Mouse (Mus musculus) heart, embryonic 11.5 days (tissue): ENCODE data around the gene Wdr5b. TPM values are rescaled to one million over a fixed set of nuclear protein-coding genes. Genes with fewer than 3 reads are reported as not detected.
"Not testable (repeated sequence)": the region's sequence is repeated elsewhere in the genome, so short reads cannot be mapped to it uniquely, and the experiment has no call there.

Experiments
- ATAC-seq: fragments of 200-750 bp; cut with Nextera tagmentation; replicated peaks from 2 replicates; pipeline ENCODE4 v1.8.0; 2017; ENCODE audit warnings: moderate library complexity; ENCODE audit not compliant: insufficient number of reproducible peaks, low FRiP score, low TSS enrichment
- H3K27ac ChIP-seq: fragments of 300-500 bp; sonication (generic); 2 replicates; pipeline ENCODE4 v1.5.1; 2014; ENCODE audit warnings: mild to moderate bottlenecking, low read depth, low read length
- H3K27me3 ChIP-seq: fragments of 300-500 bp; sonication (generic); 2 replicates; pipeline ENCODE4 v1.6.1; 2014; ENCODE audit warnings: mild to moderate bottlenecking, low read length, mixed read lengths; ENCODE audit not compliant: control insufficient read depth, insufficient read depth
- H3K36me3 ChIP-seq: fragments of 300-500 bp; sonication (generic); 2 replicates; pipeline ENCODE4 v1.6.1; 2014; ENCODE audit warnings: mild to moderate bottlenecking, low read length, moderate library complexity, mixed read lengths; ENCODE audit not compliant: control insufficient read depth, insufficient read depth
- H3K4me1 ChIP-seq: fragments of 300-500 bp; sonication (generic); 2 replicates; pipeline ENCODE4 v1.6.1; 2014; ENCODE audit warnings: low read length; ENCODE audit not compliant: control insufficient read depth, insufficient read depth
- H3K4me2 ChIP-seq: fragments of 300-500 bp; sonication (generic); 2 replicates; pipeline ENCODE4 v1.6.1; 2014; ENCODE audit warnings: mild to moderate bottlenecking, moderate library complexity
- H3K4me3 ChIP-seq: fragments of 300-500 bp; sonication (generic); 2 replicates; pipeline ENCODE4 v1.5.1; 2014; ENCODE audit warnings: low read depth, low read length
- H3K9ac ChIP-seq: fragments of 300-500 bp; sonication (generic); 2 replicates; pipeline ENCODE4 v1.6.1; 2014; ENCODE audit warnings: mild to moderate bottlenecking, low read depth, low read length, moderate library complexity
- H3K9me3 ChIP-seq: fragments of 300-500 bp; sonication (generic); replicated peaks from 2 replicates; pipeline ENCODE4 v1.6.1; 2016; ENCODE audit warnings: low read length; ENCODE audit not compliant: control insufficient read depth
- WGBS: fragments of 180-500 bp; shearing (Covaris S2); extraction: QIAGEN DNeasy Blood & Tissue Kit; methylation state at CpG from one replicate; pipeline ENCODE4 v1.1.7; 2014; ENCODE audit not compliant: insufficient replicate concordance; 5-methylcytosine and 5-hydroxymethylcytosine counted together
- polyA plus RNA-seq: library from polyadenylated mRNA; unstranded; fragments of >200 nt; fragmentation: Nextera tagmentation; extraction: Ambion mirVana; gene quantifications from 2 replicates; pipeline ENCODE4 v1.2.1, GENCODE M21; 2014

Gene Wdr5b
- polyA plus RNA-seq, 1 experiment from 2014 or later, result 6.5 TPM

DNA sequence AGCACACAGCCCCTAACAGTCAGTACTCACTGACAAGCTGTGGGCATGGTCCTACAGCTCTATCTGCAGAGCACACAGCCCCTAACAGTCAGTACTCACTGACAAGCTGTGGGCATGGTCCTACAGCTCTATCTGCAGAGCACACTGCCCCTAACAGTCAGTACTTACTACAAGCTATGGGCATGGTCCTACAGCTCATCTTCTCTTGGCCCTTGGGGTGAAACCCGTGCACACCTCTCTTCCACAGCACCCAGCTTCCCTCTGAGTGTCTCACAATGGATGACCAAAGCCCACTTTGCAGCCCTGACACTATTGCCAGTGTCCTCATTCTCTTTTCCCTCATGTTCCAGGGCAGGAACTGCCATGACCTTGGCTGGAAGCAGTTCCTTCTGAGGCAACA is 21.5 kb downstream of the Wdr5b start:
- H3K4me1 ChIP-seq, result peaks cover 46% of the 10 kb centered on the region
- 69% methylated on average over 1 of the region's 1 CpGs for WGBS

DNA sequence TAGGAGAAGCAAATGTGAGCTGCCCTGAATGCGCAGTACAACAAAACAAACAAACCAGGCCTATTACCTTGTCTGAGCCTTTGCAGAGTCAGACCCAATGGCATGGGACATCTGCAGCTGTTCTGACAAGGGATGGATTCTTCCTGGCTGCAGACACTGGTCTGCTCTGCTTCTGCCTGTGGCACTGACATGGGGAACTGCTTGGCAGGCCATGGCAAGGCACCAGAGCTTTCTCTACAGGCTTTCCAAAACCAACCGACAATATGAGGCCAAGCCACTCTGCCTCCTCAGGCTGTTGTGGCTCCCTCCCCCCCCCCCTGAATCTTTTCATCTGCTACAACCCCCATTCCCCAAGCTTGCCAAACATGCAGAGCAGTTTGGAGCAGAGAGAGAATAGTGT is 22.3 kb downstream of the Wdr5b start:
- no peak for ATAC-seq
- 63% methylated on average over 2 of the region's 2 CpGs for WGBS
- Histone ChIP-seq H3K27me3 (no peaks in the 10 kb centered on the region), H3K36me3 (0 out of 2 replicates have a peak, but pooled peaks cover 2% of the 10 kb centered on the region), H3K4me2 (no peak overlapping the region), H3K9ac (no peak overlapping the region), H3K27ac (no peak overlapping the region), H3K4me3 (no peak overlapping the region), H3K4me1 (peaks cover 48% of the 10 kb centered on the region), H3K9me3 (no peaks in the 10 kb centered on the region)

More for the DNA sequence above, 21.5 kb downstream of the Wdr5b start:
- H3K36me3 ChIP-seq, H3K9ac ChIP-seq, H3K4me3 ChIP-seq, H3K9me3 ChIP-seq, H3K27me3 ChIP-seq, H3K4me2 ChIP-seq, H3K27ac ChIP-seq, ATAC-seq: not testable (repeated sequence)

DNA sequence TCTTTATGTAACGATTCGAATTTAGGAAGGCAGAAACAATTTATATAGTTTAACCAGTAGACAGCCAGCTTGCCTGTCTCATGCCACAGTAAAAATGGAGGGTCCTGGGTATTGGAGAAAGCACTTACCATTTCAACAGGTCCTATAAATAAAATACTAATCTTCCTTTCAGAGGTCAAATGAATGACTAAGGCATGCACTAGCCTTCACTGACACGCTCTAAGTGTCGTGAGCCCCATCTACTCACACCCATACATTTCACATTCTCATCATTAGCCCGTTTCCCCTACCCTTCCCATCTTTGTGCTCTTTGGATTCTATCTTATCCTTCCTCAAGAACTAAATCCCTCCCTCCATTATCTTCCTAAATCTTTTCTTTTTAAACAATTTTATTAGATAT is 23.9 kb downstream of the Wdr5b start:
- Histone ChIP-seq H3K4me3 (no peak overlapping the region), H3K4me1 (peaks cover 53% of the 10 kb centered on the region), H3K4me2 (no peak overlapping the region; the same call in 1 of the 2 replicates), H3K9ac (no peak overlapping the region), H3K9me3 (no peaks in the 10 kb centered on the region), H3K27me3 (no peaks in the 10 kb centered on the region), H3K36me3 (0 out of 2 replicates have a peak, but pooled peaks cover 2% of the 10 kb centered on the region), H3K27ac (no peak overlapping the region)
- WGBS, result 65% methylated on average over 5 of the region's 5 CpGs
- ATAC-seq, result no peak

DNA sequence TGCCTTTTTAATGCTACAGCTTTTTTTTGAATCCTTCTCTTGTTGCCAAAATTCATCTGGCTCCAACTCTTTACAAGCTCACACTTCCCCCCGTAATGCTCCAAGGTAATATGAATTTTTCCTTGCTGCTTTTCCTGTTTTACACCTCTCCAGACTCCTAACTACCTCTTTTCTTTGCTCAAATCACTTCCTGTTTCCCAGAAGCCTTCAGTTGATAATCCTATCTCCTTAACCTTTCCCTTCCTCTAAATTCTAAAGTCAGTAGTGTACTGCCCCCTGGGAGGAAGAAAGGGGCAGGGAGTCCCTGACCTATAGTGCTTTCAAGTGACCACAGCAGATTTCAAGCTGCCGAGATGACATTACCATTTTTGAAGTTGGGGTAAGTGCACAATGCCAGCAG is 26.7 kb downstream of the Wdr5b start:
- no peaks in the 10 kb centered on the region for H3K27me3 ChIP-seq
- H3K9me3 ChIP-seq, result no peaks in the 10 kb centered on the region
- no peak overlapping the region for H3K4me3 ChIP-seq
- H3K36me3 ChIP-seq, result no peaks in the 10 kb centered on the region
- H3K4me2 ChIP-seq, result no peak overlapping the region
- no peak overlapping the region for H3K9ac ChIP-seq
- 49% methylated on average over 2 of the region's 2 CpGs for WGBS
- H3K27ac ChIP-seq, result no peak overlapping the region
- no peak for ATAC-seq
- peaks cover 48% of the 10 kb centered on the region for H3K4me1 ChIP-seq

DNA sequence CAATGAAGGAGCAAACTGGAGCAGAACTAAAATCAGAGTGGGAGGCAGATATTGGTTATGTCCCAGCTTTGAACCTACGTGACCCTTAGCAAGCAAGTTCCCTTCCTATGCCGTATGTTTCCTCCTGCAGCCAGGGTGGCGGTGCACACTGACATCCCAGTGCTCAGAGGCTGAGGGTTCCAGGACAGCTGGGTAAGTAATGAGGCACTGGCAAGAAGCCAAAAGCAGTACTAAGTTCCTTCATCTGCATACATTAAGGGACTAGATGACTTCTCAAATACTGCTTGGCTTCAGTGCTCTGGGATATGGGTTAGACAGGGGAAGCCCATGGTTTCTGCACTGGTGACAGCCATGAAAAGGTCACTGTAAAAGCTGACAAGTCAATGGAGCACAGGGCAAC is 27.4 kb downstream of the Wdr5b start:
- no peak overlapping the region for H3K9ac ChIP-seq
- H3K4me1 ChIP-seq, result peaks cover 46% of the 10 kb centered on the region
- H3K4me3 ChIP-seq, result no peak overlapping the region
- WGBS, result 61% methylated on average over 3 of the region's 3 CpGs
- peak overlapping the region; percentile 74; the same call in 1 of the 2 replicates for H3K4me2 ChIP-seq
- H3K27ac ChIP-seq, result no peak overlapping the region
- ATAC-seq, result no peak
- no peaks in the 10 kb centered on the region for H3K27me3 ChIP-seq
- H3K36me3 ChIP-seq, result no peaks in the 10 kb centered on the region
- no peaks in the 10 kb centered on the region for H3K9me3 ChIP-seq

DNA sequence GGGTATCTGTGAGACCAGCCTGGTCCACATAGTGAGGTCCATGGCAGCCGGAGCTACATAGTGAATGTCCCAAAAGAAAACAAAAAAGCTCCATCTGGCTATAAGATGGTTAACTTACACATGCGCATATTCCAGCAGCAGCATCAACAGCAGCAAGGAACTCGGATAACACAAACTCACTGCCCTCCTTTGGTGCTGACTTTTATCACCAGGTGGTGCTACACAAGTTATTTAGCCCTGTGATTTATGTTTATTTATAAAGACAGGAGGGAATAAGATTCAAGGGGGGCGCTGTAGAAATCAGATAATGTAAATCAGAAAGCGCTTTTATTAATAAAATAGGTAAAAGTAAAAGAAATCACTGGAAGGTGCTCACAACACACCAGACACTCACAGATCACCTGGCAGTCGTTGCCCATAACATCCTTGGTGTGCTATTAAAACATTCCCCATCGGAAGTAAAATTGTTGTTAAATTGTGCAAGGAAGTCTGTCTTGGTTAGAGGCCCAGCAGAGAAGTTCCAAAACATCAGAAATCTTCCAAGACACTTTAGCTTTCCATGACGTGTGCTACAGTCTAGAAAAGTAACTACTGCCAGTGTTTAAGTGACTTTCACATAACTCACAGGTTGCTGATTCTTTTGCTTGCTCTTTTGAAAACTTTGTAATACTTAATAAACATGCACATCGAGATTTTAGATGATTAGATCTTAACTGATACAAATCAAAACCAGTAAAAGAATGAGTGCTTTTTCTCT is 29.0 kb downstream of the Wdr5b start:
- Histone ChIP-seq H3K4me2 (peak overlapping the region; percentile 74), H3K4me1 (peaks cover 33% of the 10 kb centered on the region), H3K36me3 (no peaks in the 10 kb centered on the region; the same call in 1 of the 2 replicates), H3K9ac (peak overlapping the region; percentile 95), H3K27ac (no peak overlapping the region), H3K27me3 (no peaks in the 10 kb centered on the region), H3K4me3 (peak overlapping the region; percentile 77), H3K9me3 (no peaks in the 10 kb centered on the region)
- no peak for ATAC-seq
- WGBS, result 34% methylated on average over 9 of the region's 9 CpGs

DNA sequence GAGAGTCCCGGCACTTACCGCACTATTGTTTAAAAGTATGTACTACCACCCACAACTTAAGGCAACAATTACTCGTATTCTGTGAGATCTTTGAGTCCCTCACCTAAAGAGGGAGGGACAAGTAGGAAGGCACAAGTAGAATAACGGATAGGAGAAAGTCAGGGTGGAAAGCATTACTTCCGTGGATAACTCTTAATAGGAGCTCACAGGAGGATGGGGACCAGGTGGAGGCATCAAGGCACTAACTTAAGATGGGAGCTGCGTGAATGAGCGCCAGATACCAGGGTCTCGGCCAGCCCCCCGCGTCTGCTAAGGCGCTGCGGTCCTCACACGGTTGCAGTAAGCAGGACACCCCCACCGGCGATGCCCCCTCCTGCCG is 30.1 kb downstream of the Wdr5b start:
- H3K4me1 ChIP-seq, result peaks cover 27% of the 10 kb centered on the region
- ATAC-seq, result no peak
- H3K9me3 ChIP-seq, result no peaks in the 10 kb centered on the region
- peak overlapping the region; percentile 95 for H3K9ac ChIP-seq
- peak overlapping the region; percentile 100 for H3K27ac ChIP-seq
- peak overlapping the region; percentile 77 for H3K4me3 ChIP-seq
- H3K4me2 ChIP-seq, result peak overlapping the region; percentile 74
- no peaks in the 10 kb centered on the region for H3K27me3 ChIP-seq
- 1% methylated on average over 16 of the region's 16 CpGs for WGBS
- H3K36me3 ChIP-seq, result no peaks in the 10 kb centered on the region; the same call in 1 of the 2 replicates

DNA sequence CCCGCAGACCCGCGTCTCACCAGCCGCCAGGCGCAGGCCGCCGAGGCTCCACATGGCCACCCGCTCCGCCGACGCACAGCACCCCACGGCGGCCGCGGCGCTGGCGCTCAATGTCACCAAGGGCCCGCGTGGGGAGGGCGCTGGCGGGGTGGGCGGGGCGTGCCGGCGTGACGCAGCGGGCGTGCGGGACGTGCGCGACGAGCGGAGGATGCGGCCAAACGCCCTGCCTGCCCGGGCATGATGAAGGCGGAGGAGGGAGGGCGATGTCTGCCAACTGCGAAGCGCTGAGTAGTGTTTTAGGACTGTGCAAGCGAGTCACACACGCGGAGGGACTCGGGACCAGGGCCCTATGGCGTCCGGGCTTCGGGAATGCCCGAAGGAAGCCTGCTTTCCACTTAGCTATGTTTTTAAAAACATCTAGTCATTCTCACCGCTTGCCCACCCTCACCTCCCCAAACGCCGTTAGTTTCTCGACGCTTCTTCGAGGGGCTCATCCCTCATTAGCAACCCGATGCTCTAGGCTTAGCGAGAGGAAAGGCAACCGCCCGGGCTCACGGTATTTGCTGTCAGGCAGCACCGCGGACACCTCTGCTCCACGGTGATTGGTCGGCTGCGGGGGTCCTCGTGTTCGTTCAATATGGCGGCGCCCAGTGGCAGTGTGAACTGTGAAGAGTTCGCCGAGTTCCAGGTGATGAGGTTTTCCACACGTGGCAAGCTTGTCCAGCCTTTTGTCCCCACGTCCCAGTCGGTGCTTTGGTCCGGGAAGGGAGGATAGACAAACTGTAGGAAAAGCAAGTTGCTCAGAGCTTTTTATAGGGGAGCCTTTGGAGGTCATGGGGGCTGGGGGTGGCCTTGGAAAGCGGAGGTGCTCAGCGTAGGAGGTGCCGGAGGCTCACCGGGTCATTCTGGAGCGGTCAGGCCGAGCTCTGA is 30.7 kb downstream of the Wdr5b start, which contains the start of the genes Fam162a and Ccdc58:
Fam162a (minus strand) TSS at position 145 of the 930 bp plus-strand sequence.
Ccdc58 (plus strand) TSS at position 236 of the 930 bp plus-strand sequence.
- under 1% methylated on average over 80 of the region's 81 CpGs for WGBS

More for the DNA sequence above, 30.7 kb downstream of the Wdr5b start, which contains the start of the genes Fam162a and Ccdc58:
- peak; percentile 94 for ATAC-seq
- H3K9ac ChIP-seq, result peak within 1 kb of the TSS; percentile 95
- peaks cover 24% of the 10 kb centered on the region for H3K4me1 ChIP-seq
- no peaks in the 10 kb centered on the region for H3K9me3 ChIP-seq
- peak within 1 kb of the TSS; percentile 100 for H3K27ac ChIP-seq
- H3K4me2 ChIP-seq, result peak within 1 kb of the TSS; percentile 74
- H3K36me3 ChIP-seq, result no peaks in the 10 kb centered on the region; the same call in 1 of the 2 replicates
- H3K27me3 ChIP-seq, result no peaks in the 10 kb centered on the region
- H3K4me3 ChIP-seq, result peak within 1 kb of the TSS; percentile 77
